Mouse (Mus musculus) forebrain, postnatal 0 days (tissue): ENCODE data around the gene Cnbd2. TPM values are rescaled to one million over a fixed set of nuclear protein-coding genes. Genes with fewer than 3 reads are reported as not detected.
A peak's percentile ranks its signal among the peaks of the same experiment; 100 is the strongest.

ENCODE experiments used
- ATAC-seq: fragments of 200-750 bp; cut with Nextera tagmentation; 2 replicates; pipeline ENCODE4 v1.8.0; 2017; ENCODE audit warnings: mild to moderate bottlenecking, moderate library complexity
- DNase-seq: peaks from one replicate; pipeline ENCODE4 v3.0.0-alpha.2; 2015
- H3K27ac ChIP-seq: fragments of 300-500 bp; sonication (generic); 2 replicates; pipeline ENCODE4 v1.5.1; 2014; ENCODE audit warnings: low read depth, mild to moderate bottlenecking, antibody characterized with exemption, low read length, moderate library complexity, mixed read lengths
- H3K27me3 ChIP-seq: fragments of 300-500 bp; sonication (generic); 2 replicates; pipeline ENCODE4 v1.6.1; 2014; ENCODE audit warnings: mild to moderate bottlenecking, low read length, mixed read lengths; ENCODE audit not compliant: insufficient read depth
- H3K36me3 ChIP-seq: fragments of 300-500 bp; sonication (generic); 2 replicates; pipeline ENCODE4 v1.6.1; 2014; ENCODE audit warnings: mild to moderate bottlenecking, moderate library complexity; ENCODE audit not compliant: insufficient read depth
- H3K4me1 ChIP-seq: fragments of 300-500 bp; sonication (generic); 2 replicates; pipeline ENCODE4 v1.6.1; 2014; ENCODE audit warnings: antibody characterized with exemption; ENCODE audit not compliant: insufficient read depth
- H3K4me2 ChIP-seq: fragments of 300-500 bp; sonication (generic); 2 replicates; pipeline ENCODE4 v1.6.1; 2014; ENCODE audit warnings: low read depth, mild to moderate bottlenecking, moderate library complexity
- H3K4me3 ChIP-seq: fragments of 300-500 bp; sonication (generic); 2 replicates; pipeline ENCODE4 v1.5.1; 2014; ENCODE audit warnings: low read depth, low read length, mixed read lengths
- H3K9ac ChIP-seq: fragments of 300-500 bp; sonication (generic); 2 replicates; pipeline ENCODE4 v1.6.1; 2014; ENCODE audit warnings: mild to moderate bottlenecking
- H3K9me3 ChIP-seq: fragments of 300-500 bp; sonication (generic); 2 replicates; pipeline ENCODE4 v1.6.1; 2016; ENCODE audit warnings: low read length
- CTCF ChIP-seq: sonication (generic); IDR thresholded peaks from 2 replicates; pipeline ENCODE4 v1.5.1; 2016; ENCODE audit warnings: antibody characterized with exemption, control low read depth, low read depth
- WGBS: fragments of 180-500 bp; shearing (Covaris S2); extraction: QIAGEN DNeasy Blood & Tissue Kit; methylation state at CpG from one replicate; pipeline ENCODE4 v1.1.7; 2014; 5-methylcytosine and 5-hydroxymethylcytosine counted together
- polyA plus RNA-seq: library from polyadenylated mRNA; unstranded; fragments of >200 nt; fragmentation: Nextera tagmentation; extraction: Ambion mirVana; gene quantifications from 2 replicates; pipeline ENCODE4 v1.2.1, GENCODE M21; 2015
- total RNA-seq: library from RNA; depleted of rRNA; stranded (reverse); fragments of >200 nt; gene quantifications from 2 replicates; pipeline ENCODE4 v1.2.3, GENCODE M21; 2014

Cnbd2 gene
- total and polyA plus RNA-seq, 2 experiments from 2014 or later, result 7.0 to 9.1 TPM

GRCm38 (mm10) chr2:156310945-156311344 is 1.2 kb upstream of the Cnbd2 start:
- Histone ChIP-seq H3K36me3 (no peaks in the 10 kb centered on the region), H3K27me3 (no peaks in the 10 kb centered on the region), H3K4me3 (no peak overlapping the region), H3K27ac (no peak overlapping the region), H3K4me1 (peaks cover 4% of the 10 kb centered on the region; the same call in 1 of the 2 replicates), H3K9me3 (no peaks in the 10 kb centered on the region), H3K4me2 (peak overlapping the region; percentile 88), H3K9ac (no peak overlapping the region)
- 90% methylated on average over 5 of the region's 5 CpGs for WGBS
- no peak for DNase-seq
- no peak for TF ChIP-seq CTCF
- no peak for ATAC-seq

- H3K4me2 ChIP-seq, result peak overlapping the region; percentile 88
- DNase-seq (peak; percentile 39), ATAC-seq (peak; percentile 4; the same call in 1 of the 2 replicates)
- peak overlapping the region; percentile 82 for H3K9ac ChIP-seq
- TF ChIP-seq CTCF, result 0 out of 2 replicates have a peak, but pooled peaks have one; percentile 2
- H3K36me3 ChIP-seq, result no peaks in the 10 kb centered on the region
- H3K27me3 ChIP-seq, result no peaks in the 10 kb centered on the region
- peaks cover 4% of the 10 kb centered on the region; the same call in 1 of the 2 replicates for H3K4me1 ChIP-seq
- H3K4me3 ChIP-seq, result peak overlapping the region; percentile 74
- peak overlapping the region; percentile 93 for H3K27ac ChIP-seq
- WGBS, result 16% methylated on average over 8 of the region's 8 CpGs
- H3K9me3 ChIP-seq, result no peaks in the 10 kb centered on the region
Observed at GRCm38 (mm10) chr2:156311441-156311840, 658 bp upstream of the Cnbd2 start.

- no peaks in the 10 kb centered on the region for H3K9me3 ChIP-seq
- no peaks in the 10 kb centered on the region for H3K27me3 ChIP-seq
- H3K4me3 ChIP-seq, result peak overlapping the region; percentile 74
- WGBS, result 1% methylated on average over 51 of the region's 53 CpGs
- H3K9ac ChIP-seq, result peak overlapping the region; percentile 82
- peaks cover 4% of the 10 kb centered on the region; the same call in 1 of the 2 replicates for H3K4me1 ChIP-seq
- H3K27ac ChIP-seq, result peak overlapping the region; percentile 93
- H3K36me3 ChIP-seq, result no peaks in the 10 kb centered on the region
- peak; percentile 23 for ATAC-seq
- DNase-seq, result no peak
- no peak for TF ChIP-seq CTCF
- H3K4me2 ChIP-seq, result peak overlapping the region; percentile 88
Observed at GRCm38 (mm10) chr2:156311841-156312291, 233 bp upstream of the Cnbd2 start.

GRCm38 (mm10) chr2:156313153-156313552 is 1.1 kb downstream of the Cnbd2 start:
- peak; percentile 35 for TF ChIP-seq CTCF
- DNase-seq (peak; percentile 7), ATAC-seq (no peak)
- H3K27ac ChIP-seq, result no peak overlapping the region
- H3K36me3 ChIP-seq, result no peaks in the 10 kb centered on the region
- no peak overlapping the region for H3K9ac ChIP-seq
- peak overlapping the region; percentile 74 for H3K4me3 ChIP-seq
- peak overlapping the region; percentile 88 for H3K4me2 ChIP-seq
- H3K4me1 ChIP-seq, result peaks cover 4% of the 10 kb centered on the region; the same call in 1 of the 2 replicates
- no peaks in the 10 kb centered on the region for H3K27me3 ChIP-seq
- 51% methylated on average over 3 of the region's 3 CpGs for WGBS
- H3K9me3 ChIP-seq, result no peaks in the 10 kb centered on the region

GRCm38 (mm10) chr2:156314811-156315210 is 2.7 kb downstream of the Cnbd2 start:
- no peak overlapping the region for H3K9ac ChIP-seq
- no peaks in the 10 kb centered on the region for H3K36me3 ChIP-seq
- peak; percentile 6; the same call in 1 of the 2 replicates for TF ChIP-seq CTCF
- H3K4me1 ChIP-seq, result peaks cover 4% of the 10 kb centered on the region; the same call in 1 of the 2 replicates
- 96% methylated on average over 6 of the region's 6 CpGs for WGBS
- H3K27me3 ChIP-seq, result no peaks in the 10 kb centered on the region
- DNase-seq (no peak), ATAC-seq (no peak)
- no peak overlapping the region for H3K27ac ChIP-seq
- H3K9me3 ChIP-seq, result no peaks in the 10 kb centered on the region
- H3K4me3 ChIP-seq, result no peak overlapping the region
- no peak overlapping the region for H3K4me2 ChIP-seq

- Histone ChIP-seq H3K9me3 (no peaks in the 10 kb centered on the region), H3K4me3 (no peak overlapping the region), H3K27me3 (no peaks in the 10 kb centered on the region), H3K36me3 (no peaks in the 10 kb centered on the region), H3K9ac (no peak overlapping the region), H3K4me2 (no peak overlapping the region), H3K27ac (no peak overlapping the region), H3K4me1 (no peaks in the 10 kb centered on the region)
- no peak for ATAC-seq
- no peak for TF ChIP-seq CTCF
- no peak for DNase-seq
Observed at GRCm38 (mm10) chr2:156318491-156318890, 6.4 kb downstream of the Cnbd2 start.

- WGBS, result 88% methylated on average over 6 of the region's 6 CpGs
- Histone ChIP-seq H3K9ac (no peak overlapping the region), H3K27ac (no peak overlapping the region), H3K4me3 (no peak overlapping the region), H3K9me3 (no peaks in the 10 kb centered on the region), H3K27me3 (no peaks in the 10 kb centered on the region), H3K4me1 (no peaks in the 10 kb centered on the region), H3K36me3 (no peaks in the 10 kb centered on the region), H3K4me2 (no peak overlapping the region)
- DNase-seq (no peak), ATAC-seq (no peak)
- no peak for TF ChIP-seq CTCF
Observed at GRCm38 (mm10) chr2:156321538-156321937, 9.4 kb downstream of the Cnbd2 start.
